Mouse (Mus musculus) stomach, postnatal 0 days (tissue): ENCODE data around the gene Smim17. TPM values are rescaled to one million over a fixed set of nuclear protein-coding genes. Genes with fewer than 3 reads are reported as not detected.

Experiments used
- ATAC-seq: fragments of 200-750 bp; cut with Nextera tagmentation; 2 replicates; pipeline ENCODE4 v1.8.0; 2017; ENCODE audit not compliant: low FRiP score, low TSS enrichment
- DNase-seq: peaks from one replicate; pipeline ENCODE4 v3.0.0-alpha.2; 2016; ENCODE audit warnings: low spot score
- H3K27ac ChIP-seq: fragments of 300-500 bp; sonication (generic); replicated peaks from 2 replicates; pipeline ENCODE4 v1.5.1; 2014; ENCODE audit warnings: mild to moderate bottlenecking, control low read depth
- H3K27me3 ChIP-seq: fragments of 300-500 bp; sonication (generic); 2 replicates; pipeline ENCODE4 v1.6.1; 2014; ENCODE audit warnings: low read length; ENCODE audit not compliant: control insufficient read depth, insufficient read depth
- H3K36me3 ChIP-seq: fragments of 300-500 bp; sonication (generic); 2 replicates; pipeline ENCODE4 v1.6.1; 2014; ENCODE audit warnings: low read length, mixed read lengths; ENCODE audit not compliant: control insufficient read depth, insufficient read depth
- H3K4me1 ChIP-seq: fragments of 300-500 bp; sonication (generic); replicated peaks from 2 replicates; pipeline ENCODE4 v1.6.1; 2014; ENCODE audit warnings: antibody characterized with exemption; ENCODE audit not compliant: control insufficient read depth, insufficient read depth
- H3K4me2 ChIP-seq: fragments of 300-500 bp; sonication (generic); replicated peaks from 2 replicates; pipeline ENCODE4 v1.6.1; 2014; ENCODE audit warnings: low read depth, mild to moderate bottlenecking, control low read depth, moderate library complexity
- H3K4me3 ChIP-seq: fragments of 300-500 bp; sonication (generic); 2 replicates; pipeline ENCODE4 v1.5.1; 2014; ENCODE audit warnings: low read depth, low read length, control low read depth
- H3K9ac ChIP-seq: fragments of 300-500 bp; sonication (generic); 2 replicates; pipeline ENCODE4 v1.6.1; 2014; ENCODE audit warnings: mild to moderate bottlenecking, low read length, control low read depth, mixed read lengths
- H3K9me3 ChIP-seq: fragments of 300-500 bp; sonication (generic); 2 replicates; pipeline ENCODE4 v1.6.1; 2016; ENCODE audit warnings: low read length; ENCODE audit not compliant: control insufficient read depth
- CTCF ChIP-seq: IDR thresholded peaks from 2 replicates; pipeline ENCODE4 v1.5.1; 2016; ENCODE audit warnings: antibody characterized with exemption, low read depth, mild to moderate bottlenecking, moderate library complexity
- EP300 ChIP-seq: optimal IDR thresholded peaks from 2 replicates; pipeline ENCODE3; 2016; ENCODE audit warnings: antibody characterized with exemption
- WGBS: fragments of 180-500 bp; shearing (Covaris S2); extraction: QIAGEN DNeasy Blood & Tissue Kit; methylation state at CpG from one replicate; pipeline ENCODE4 v1.1.7; 2014; 5-methylcytosine and 5-hydroxymethylcytosine counted together
- polyA plus RNA-seq: library from polyadenylated mRNA; unstranded; fragments of >200 nt; fragmentation: Nextera tagmentation; extraction: Ambion mirVana; gene quantifications from 2 replicates; pipeline ENCODE4 v1.2.1, GENCODE M21; 2015

Smim17 gene
- polyA plus RNA-seq, 1 experiment from 2014 or later, result 0.02 TPM

DNA sequence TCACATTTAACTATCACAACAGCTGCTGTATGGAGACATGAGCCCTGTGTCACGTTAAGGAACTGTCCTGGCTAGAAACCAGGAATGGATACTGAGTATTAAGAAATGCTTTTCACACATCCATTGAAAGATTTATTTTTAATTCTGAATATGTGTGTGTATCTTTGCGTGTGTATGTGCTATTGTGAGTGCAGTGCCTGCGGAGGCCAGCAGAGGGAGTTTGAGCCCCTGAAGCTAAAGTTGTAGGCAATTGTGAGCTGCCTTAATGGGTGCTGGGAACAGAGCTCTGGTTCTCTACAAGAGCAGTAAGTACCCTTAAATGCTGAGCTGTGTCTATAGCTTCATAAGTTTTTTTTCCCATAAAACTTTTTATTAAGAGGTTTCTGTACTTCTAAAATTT lies 30.9 kb downstream of the Smim17 start:
- Histone ChIP-seq H3K27me3 (no peaks in the 10 kb centered on the region), H3K27ac (no peak overlapping the region), H3K4me1 (no peaks in the 10 kb centered on the region), H3K4me2 (no peak overlapping the region), H3K4me3 (no peak overlapping the region), H3K9me3 (0 out of 2 replicates have a peak, but pooled peaks cover 4% of the 10 kb centered on the region), H3K36me3 (no peaks in the 10 kb centered on the region), H3K9ac (no peak overlapping the region)
- TF ChIP-seq EP300 (no peak), CTCF (peak; percentile 17; the same call in 1 of the 2 replicates)
- DNase-seq, result no peak
- no peak for ATAC-seq
- WGBS, result 77% methylated on average over 3 of the region's 3 CpGs

DNA sequence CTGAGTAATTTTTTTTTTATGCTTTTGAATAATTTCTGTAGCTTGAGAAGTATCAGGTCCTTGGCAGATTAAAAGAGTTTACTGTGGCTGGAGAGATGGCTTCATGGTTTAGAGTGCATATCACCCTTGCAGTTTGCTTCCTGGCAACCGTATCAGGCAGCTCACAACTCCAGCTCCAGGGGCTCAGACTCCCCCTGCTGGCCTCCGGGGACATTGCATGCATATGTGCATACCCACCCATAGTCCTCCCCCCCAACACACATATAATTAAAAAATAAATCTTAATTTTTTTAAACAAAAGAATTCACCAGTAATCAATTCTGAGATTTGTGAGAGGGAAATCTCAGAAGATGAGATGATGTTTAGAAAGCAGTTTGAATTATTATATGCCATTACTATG lies 31.8 kb downstream of the Smim17 start:
- DNase-seq (peak; percentile 27), ATAC-seq (no peak)
- 0 out of 2 replicates have a peak, but pooled peaks cover 4% of the 10 kb centered on the region for H3K9me3 ChIP-seq
- no peak overlapping the region for H3K4me3 ChIP-seq
- no peaks in the 10 kb centered on the region for H3K36me3 ChIP-seq
- WGBS, result 28% methylated on average over 2 of the region's 2 CpGs
- H3K27ac ChIP-seq, result no peak overlapping the region
- no peaks in the 10 kb centered on the region for H3K4me1 ChIP-seq
- no peaks in the 10 kb centered on the region for H3K27me3 ChIP-seq
- H3K9ac ChIP-seq, result no peak overlapping the region
- H3K4me2 ChIP-seq, result no peak overlapping the region
- TF ChIP-seq CTCF (peak; percentile 62), EP300 (no peak)

DNA sequence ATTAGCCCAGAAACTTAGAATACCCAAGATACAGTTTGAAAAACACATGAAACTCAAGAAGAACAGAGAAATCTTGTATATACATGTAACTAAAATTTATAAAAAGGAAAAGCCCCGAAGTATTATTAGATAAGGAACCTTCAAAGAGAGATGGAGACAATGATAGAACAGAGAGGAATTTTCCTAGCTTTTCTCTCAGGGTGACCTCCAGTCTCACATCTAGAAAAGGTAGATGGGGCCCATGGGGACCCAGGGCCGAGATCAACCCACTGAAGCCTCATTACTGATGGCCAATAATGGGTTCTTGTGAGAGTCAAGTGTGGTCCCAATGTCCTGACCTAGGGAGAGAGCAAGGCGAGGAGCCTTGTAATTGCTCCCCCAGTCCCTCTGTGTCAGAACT lies 39.9 kb downstream of the Smim17 start, which contains the start of gene Olfr1344:
TSS of gene Olfr1344 (plus strand) at position 301 of the 400 bp plus-strand sequence.
- Histone ChIP-seq H3K27me3 (no peaks in the 10 kb centered on the region), H3K9ac (no peak within 1 kb of the TSS), H3K4me1 (no peaks in the 10 kb centered on the region), H3K4me2 (no peak within 1 kb of the TSS), H3K4me3 (no peak within 1 kb of the TSS), H3K27ac (no peak within 1 kb of the TSS), H3K9me3 (no peaks in the 10 kb centered on the region), H3K36me3 (no peaks in the 10 kb centered on the region)
- ATAC-seq, result no peak
- no peak for TF ChIP-seq EP300
- TF ChIP-seq CTCF, result no peak
- 67% methylated on average over 3 of the region's 3 CpGs for WGBS
- no peak for DNase-seq

DNA sequence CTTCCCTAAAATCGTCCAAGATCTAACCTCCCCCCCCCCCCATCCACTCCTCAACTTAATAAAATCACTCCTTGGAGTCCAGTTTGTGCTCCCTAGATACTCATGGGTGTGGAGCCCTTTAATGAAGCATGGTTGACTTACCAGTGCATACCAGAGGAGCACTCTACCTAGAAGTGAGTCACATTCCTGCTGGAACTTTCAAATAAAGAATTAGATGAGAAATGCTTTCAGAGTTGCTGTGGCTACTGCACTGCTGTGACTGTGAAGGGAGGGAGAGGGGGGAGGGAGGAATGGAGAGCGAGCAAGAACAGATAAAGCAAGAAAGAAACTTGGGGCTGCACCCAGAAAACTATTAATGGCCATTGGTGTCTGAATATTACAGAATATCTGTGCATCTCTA lies 42.7 kb downstream of the Smim17 start:
- no peak overlapping the region for H3K4me2 ChIP-seq
- WGBS, result 61% methylated on average over 2 of the region's 2 CpGs
- H3K27ac ChIP-seq, result no peak overlapping the region
- no peak overlapping the region for H3K4me3 ChIP-seq
- no peak overlapping the region for H3K9ac ChIP-seq
- no peaks in the 10 kb centered on the region for H3K27me3 ChIP-seq
- ATAC-seq (no peak), DNase-seq (no peak)
- H3K9me3 ChIP-seq, result no peaks in the 10 kb centered on the region
- H3K4me1 ChIP-seq, result no peaks in the 10 kb centered on the region
- no peaks in the 10 kb centered on the region for H3K36me3 ChIP-seq
- no peak for TF ChIP-seq EP300
- no peak for TF ChIP-seq CTCF

DNA sequence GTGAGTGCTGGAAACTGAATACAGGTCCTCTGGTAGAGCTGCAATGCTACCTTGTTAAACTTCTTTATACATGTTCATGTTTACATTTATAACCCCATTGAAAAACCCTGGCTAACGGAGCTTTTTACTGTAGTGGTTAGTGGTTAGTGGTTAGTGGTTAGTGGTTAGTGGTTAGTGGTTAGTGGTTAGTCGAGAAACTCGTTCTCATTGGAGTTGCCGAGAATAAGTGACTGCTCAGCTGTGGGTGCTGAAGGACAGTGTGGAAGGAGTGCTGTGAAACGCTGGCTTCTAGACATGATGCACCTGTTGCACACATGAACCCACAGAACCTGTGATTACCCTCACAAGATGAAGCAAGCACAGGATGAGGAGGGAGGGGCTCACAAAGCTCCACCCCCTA lies 49.3 kb downstream of the Smim17 start:
- DNase-seq (no peak), ATAC-seq (no peak)
- no peaks in the 10 kb centered on the region for H3K4me1 ChIP-seq
- TF ChIP-seq EP300 (no peak), CTCF (no peak)
- H3K9me3 ChIP-seq, result no peaks in the 10 kb centered on the region
- no peak overlapping the region for H3K27ac ChIP-seq
- no peaks in the 10 kb centered on the region for H3K27me3 ChIP-seq
- no peak overlapping the region for H3K9ac ChIP-seq
- no peaks in the 10 kb centered on the region for H3K36me3 ChIP-seq
- H3K4me2 ChIP-seq, result no peak overlapping the region
- WGBS, result 82% methylated on average over 5 of the region's 5 CpGs
- H3K4me3 ChIP-seq, result no peak overlapping the region

DNA sequence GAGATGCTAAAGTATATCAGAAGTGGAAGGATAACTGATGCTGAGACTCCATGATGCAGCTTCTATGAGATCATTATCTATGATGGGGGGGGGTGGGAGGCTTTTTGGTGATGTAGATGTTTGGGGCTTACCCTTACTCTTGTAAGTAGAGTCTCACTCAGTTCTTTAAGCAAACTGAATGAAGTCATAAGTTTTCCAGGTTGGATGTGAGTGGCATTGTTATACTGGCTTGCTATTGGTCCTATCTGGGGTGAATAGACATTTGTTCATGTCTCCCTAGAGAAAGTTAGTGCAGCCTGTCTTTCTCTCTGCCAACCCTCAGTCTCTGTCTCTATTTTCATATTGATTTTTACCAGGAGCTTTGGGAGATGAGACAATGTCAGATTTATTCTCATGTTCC lies 57.4 kb downstream of the Smim17 start, which contains the start of gene Olfr1336:
TSS of gene Olfr1336 (plus strand) at position 301 of the 400 bp plus-strand sequence.
- ATAC-seq (no peak), DNase-seq (no peak)
- no peak within 1 kb of the TSS for H3K27ac ChIP-seq
- H3K36me3 ChIP-seq, result no peaks in the 10 kb centered on the region
- H3K4me2 ChIP-seq, result no peak within 1 kb of the TSS
- no peak within 1 kb of the TSS for H3K4me3 ChIP-seq
- no peaks in the 10 kb centered on the region for H3K4me1 ChIP-seq
- TF ChIP-seq EP300 (no peak), CTCF (no peak)
- H3K27me3 ChIP-seq, result no peaks in the 10 kb centered on the region
- no peak within 1 kb of the TSS for H3K9ac ChIP-seq
- no peaks in the 10 kb centered on the region for H3K9me3 ChIP-seq
